Mouse (Mus musculus): Measurements from ENCODE around the gene Micu2.
"Not testable (repeated sequence)": the region's sequence is repeated elsewhere in the genome, so short reads cannot be mapped to it uniquely, and the experiment has no call there.

Micu2 gene

GRCm38 (mm10) chr14:57961861-57962260 lies 37.2 kb downstream of the Micu2 start:
- no peak for DNase-seq (ENCODE audit: low spot score in 2 of 2)

- no peak for DNase-seq (ENCODE audit: low spot score in 2 of 2)
Measured at GRCm38 (mm10) chr14:57951089-57951488, 48.0 kb downstream of the Micu2 start.

GRCm38 (mm10) chr14:57945834-57946233 lies 53.2 kb downstream of the Micu2 start:
- no peak for DNase-seq (ENCODE audit: low spot score in 2 of 2)

- DNase-seq (ENCODE audit: low spot score in 2 of 2): no peak
Measured at GRCm38 (mm10) chr14:57937297-57937696, 61.8 kb downstream of the Micu2 start.

DNA sequence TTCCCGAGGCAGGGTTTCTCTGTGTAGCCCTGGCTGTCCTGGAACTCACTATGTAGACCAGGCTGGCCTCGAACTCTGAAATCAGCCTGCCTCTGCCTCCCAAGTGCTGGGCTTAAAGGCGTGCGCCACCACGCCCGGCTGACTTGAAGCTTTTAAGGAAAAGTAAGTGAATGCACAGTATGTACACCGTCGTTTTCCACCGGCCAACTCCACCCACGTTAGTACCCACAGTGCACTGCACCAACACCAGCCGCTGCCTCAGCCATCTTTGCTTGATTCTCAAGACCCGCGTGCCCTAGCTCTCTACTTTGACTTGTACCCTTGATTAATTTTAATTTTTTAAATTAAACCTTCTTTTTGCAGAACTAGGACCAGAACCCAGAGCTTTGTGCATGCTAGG lies 64.4 kb downstream of the Micu2 start:
- DNase-seq (ENCODE audit: low spot score in 2 of 2): no peak

GRCm38 (mm10) chr14:57933608-57934007 lies 65.5 kb downstream of the Micu2 start:
- DNase-seq (ENCODE audit: low spot score in 2 of 2): no peak

GRCm38 (mm10) chr14:57932881-57933443 lies 66.1 kb downstream of the Micu2 start:
- no peak for DNase-seq (ENCODE audit: low spot score in 2 of 2)

GRCm38 (mm10) chr14:57921428-57922131 lies 77.5 kb downstream of the Micu2 start:
- no peak for DNase-seq (ENCODE audit: low spot score in 2 of 2)

GRCm38 (mm10) chr14:57920568-57921310 lies 78.3 kb downstream of the Micu2 start:
- DNase-seq (ENCODE audit: low spot score in 2 of 2): no peak

DNA sequence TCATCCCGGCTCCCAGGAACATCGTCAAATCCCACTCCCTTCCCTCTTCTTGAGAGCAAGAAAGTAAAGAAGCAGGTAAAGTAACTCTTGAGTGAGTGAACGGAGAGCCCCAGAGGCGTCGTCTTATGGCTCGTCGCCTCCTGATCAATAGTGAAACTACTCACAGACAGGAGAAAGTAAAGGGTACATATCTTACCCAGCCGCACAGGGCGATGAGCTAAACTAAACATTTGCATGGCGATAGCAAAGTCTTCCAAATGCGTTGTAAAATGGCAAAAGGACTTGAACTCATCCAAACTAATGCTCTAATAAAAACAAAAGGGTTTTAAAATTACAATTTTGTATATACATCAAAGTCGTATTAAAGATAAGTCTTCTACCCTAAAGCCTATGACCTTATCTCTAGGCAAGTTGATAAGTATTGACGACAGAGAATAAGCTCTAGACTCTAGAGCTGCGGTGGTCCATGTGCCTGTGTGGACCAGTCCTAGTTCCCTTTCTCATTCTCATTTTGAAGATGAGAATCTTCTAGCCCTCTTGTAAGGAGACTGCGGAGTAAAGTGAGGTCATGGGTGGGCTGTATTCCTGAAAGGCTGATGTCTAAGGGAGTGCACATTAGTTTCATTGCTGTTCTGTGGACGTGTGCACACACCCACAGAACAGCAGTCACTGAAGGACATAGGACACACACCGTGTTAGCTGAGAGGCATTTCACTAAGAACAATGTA lies 79.8 kb downstream of the Micu2 start:
- DNase-seq (ENCODE audit: low spot score in 2 of 2): no peak

- DNase-seq (ENCODE audit: low spot score in 2 of 2): no peak
Measured at GRCm38 (mm10) chr14:57915341-57915740, 83.7 kb downstream of the Micu2 start.

DNA sequence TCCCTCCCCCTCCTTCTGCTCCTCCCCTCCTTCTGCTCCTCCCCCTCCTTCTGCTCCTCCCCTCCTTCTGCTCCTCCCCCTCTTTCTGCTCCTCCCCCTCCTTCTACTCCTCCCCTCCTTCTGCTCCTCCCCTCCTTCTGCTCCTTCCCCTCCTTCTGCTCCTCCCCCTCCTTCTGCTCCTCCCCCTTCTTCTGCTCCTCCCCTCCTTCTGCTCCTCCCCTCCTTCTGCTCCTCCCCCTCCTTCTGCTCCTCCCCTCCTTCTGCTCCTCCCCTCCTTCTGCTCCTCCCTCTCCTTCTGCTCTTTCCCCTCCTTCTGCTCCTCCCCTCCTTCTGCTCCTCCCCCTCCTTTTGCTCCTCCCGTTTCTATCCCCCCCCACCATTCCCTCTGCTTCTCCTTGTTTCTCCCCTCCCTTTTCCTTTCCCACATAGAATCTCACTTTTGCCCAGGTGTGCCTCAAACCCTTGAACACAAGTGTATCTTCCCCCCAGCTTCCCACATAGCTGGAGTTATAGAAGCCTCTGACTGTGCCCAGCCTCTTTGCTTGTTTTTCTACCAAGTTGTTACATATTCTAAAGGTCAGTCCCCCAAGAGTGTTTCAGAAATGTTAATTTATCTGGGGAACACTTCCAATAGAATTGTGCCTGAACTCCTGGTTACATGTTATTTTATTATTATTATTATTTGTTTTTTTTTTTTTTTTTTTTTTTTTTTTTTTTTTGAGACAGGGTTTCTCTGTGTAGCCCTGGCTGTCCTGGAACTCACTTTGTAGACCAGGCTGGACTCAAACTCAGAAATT lies 86.7 kb downstream of the Micu2 start:
- DNase-seq (ENCODE audit: low spot score in 2 of 2): not testable (repeated sequence)

GRCm38 (mm10) chr14:57911787-57912186 lies 87.3 kb downstream of the Micu2 start:
- DNase-seq (ENCODE audit: low spot score in 2 of 2): not testable (repeated sequence)

DNA sequence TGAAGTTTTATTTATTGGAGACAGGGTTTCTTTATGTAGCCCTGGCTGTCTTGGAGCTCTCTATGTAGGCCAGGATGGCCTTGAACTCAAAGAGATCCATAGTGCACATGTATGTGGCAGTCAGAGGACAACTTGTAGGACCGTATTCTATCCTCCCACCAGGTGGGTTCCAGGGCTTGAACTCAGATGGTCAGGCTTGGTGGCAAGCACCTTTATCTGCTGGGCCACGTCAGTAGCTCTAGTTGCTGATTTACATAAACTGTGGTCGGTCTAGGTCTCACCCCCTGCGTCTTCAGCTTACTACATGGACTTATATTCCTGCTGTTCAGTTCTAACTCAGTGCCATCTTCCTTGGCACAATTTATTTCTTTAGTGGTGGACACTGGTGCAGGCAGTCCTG lies 87.7 kb downstream of the Micu2 start:
- DNase-seq (ENCODE audit: low spot score in 2 of 2): no peak

DNA sequence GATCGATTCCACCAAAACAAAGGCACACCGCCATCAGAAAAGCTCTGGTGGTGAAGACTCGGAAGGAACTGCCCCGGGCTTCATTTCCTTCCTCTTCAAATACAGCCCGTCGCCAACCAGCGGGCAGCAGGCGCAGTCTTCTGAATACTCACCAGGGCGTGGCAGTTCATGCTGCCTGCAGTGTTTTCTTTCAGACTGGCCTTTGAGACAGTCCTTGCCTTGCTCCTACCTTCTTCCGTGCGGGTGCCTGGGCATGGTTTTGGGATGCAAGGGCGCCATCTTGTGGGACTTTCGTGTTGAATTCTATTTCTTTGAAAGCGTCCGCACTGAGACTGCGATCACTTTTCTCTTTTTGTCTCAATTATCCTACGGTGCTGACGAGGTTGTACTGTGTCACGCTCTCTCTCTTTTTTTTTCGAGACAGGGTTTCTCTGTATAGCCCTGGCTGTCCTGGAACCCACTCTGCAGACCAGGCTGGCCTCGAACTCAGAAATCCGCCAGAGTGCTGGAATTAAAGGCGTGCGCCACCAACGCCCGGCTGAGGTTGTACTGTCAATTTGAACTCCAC lies 88.5 kb downstream of the Micu2 start:
- peak; percentile 89 to 92 for DNase-seq (ENCODE audit: low spot score in 2 of 2)

- DNase-seq (ENCODE audit: low spot score in 2 of 2): no peak
Measured at GRCm38 (mm10) chr14:57909297-57909696, 89.8 kb downstream of the Micu2 start.

GRCm38 (mm10) chr14:57908431-57908830 lies 90.6 kb downstream of the Micu2 start:
- peak; percentile 63 to 72 for DNase-seq (ENCODE audit: low spot score in 2 of 2)

DNA sequence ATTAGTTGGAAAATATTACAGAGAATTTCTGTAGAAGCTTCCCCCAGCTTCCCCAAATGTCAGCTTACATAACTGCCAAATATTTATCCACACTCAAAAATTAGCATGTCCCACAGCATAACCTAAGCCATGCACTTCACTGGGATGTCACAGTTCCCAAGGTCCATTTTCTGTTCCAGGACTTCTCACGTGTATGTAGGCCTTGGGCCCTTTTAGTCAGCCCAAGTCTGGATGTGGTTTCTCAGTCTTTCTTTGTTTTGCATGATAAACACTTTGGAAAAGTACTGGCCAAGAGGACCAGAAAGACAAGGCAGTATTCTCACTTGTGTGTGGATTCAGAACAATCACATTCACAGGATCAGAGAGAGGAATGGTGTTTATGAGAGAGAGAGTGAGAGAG lies 97.1 kb downstream of the Micu2 start:
- no peak for DNase-seq (ENCODE audit: low spot score in 2 of 2)

DNA sequence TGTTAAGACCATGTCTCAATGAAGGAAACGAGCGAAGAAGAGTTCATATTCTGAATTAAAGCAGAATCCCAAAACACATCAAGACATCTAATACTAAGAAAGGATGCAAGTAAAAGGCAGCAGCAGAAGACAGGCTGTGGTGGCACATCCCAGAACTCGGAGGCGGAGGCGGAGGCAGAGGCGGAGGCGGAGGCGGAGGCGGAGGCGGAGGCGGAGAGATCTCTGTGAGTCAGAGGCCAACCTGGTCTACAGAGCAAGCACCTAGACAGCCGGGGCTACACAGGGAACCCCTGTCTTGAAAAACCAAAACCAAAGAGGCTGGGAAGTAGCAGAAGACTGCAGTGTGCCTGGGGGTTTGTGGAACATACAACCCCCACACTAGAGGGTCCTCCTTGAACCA lies 102.2 kb downstream of the Micu2 start:
- DNase-seq (ENCODE audit: low spot score in 2 of 2): no peak

DNA sequence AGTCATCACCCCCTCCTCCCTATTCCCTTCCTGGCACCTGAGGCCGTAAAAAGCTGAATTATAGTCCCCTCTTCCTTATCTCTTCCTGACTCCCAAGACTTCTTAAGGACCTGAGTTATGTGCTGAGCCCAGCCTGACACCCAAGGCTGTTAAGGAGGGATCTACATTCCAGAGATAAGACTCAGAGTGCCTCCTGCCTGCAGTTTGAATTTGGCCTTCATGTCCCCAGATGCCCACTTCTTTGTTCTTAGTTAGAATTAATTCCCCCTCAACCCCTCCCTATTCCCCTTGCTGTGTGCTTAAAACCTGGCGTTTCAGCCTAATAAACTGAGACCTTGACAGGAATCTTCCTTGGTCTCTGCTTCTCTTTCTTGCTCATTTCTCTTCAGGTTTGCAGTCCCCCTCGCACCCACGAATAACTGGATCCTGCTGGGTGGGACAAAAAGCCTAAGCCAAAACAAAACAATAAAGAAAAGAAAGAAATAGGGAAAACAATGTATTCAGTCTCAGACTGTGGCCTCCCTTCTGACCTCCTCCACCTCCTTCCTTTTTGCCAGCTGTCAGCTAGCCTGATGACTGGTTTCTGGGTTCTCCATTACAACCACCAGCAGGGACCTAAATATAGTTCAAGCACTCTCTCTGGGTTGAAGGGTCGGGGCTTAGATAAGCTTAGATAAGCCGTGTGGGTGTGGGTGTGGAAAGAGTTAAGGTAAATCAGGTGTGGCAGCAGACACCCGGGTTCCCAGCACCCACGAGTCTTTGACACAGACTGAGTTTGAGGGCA lies 102.8 kb downstream of the Micu2 start:
- DNase-seq (ENCODE audit: low spot score in 2 of 2): not testable (repeated sequence)
